Mouse (Mus musculus) small intestine, adult 2 months (tissue): ENCODE measurements around the gene Prss29.

Experiments
- CTCF ChIP-seq: fragments of 200-500 bp; IDR thresholded peaks from 2 replicates; pipeline ENCODE4 v1.5.1; 2012; ENCODE audit warnings: low read depth, mild to moderate bottlenecking, control low read depth, inconsistent platforms, low read length, moderate library complexity, mixed read lengths; ENCODE audit not compliant: insufficient replicate concordance, insufficient read length; ENCODE audit errors: extremely low read depth
- POLR2A ChIP-seq: fragments of 200-500 bp; IDR thresholded peaks from 2 replicates; pipeline ENCODE4 v1.6.1; 2012; ENCODE audit warnings: low read depth, mild to moderate bottlenecking, control low read depth, inconsistent platforms, low read length, moderate library complexity

DNA sequence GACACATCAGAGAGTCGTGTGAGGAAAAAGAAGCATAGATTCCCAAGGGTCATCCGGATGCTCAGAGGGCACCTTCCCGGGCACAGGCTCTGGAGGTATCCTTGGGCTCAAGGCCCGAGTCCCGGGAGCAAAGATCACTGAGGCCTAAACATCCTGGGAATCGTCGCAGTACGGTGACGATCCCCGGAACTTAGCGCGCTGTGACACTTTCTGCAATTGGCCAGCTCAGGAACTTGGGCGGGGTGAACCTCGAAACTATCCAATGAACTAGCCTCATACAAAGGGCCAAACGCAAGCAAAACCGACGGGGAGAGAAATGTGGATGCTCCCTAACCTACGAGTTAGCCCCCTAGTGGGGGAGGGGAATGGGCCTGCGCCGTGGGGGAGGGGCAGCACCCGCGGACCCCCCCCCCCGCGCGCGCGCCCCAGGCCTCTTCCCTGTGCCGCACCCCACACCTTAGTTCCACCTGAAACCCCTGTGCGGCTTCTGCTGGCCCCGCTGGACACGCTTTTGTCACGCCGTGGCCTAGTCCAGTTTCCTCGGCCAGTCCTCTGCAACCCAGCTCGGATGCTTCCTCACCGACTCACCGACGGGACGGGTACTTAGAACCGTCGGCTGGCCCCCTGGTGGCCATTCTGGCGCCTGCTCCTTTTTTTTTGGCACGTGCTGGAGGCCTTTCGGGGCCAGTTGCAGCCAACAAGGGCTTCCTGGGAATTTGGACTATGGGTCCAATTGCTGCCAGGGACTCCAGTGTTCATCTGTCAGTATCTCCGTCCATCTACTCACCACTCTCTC, 44.5 kb upstream of the Prss29 start:
- TF ChIP-seq CTCF (peak; percentile 85), POLR2A (peak; percentile 55; the same call in 1 of the 2 replicates)
